Mouse (Mus musculus) macrophage (primary cell): Measurements from ENCODE around the gene Vmn1r223. TPM values are rescaled to one million over a fixed set of nuclear protein-coding genes. Genes with fewer than 3 reads are reported as not detected.
A peak's percentile ranks its signal among the peaks of the same experiment; 100 is the strongest.

Experiments
- H3K27ac ChIP-seq: fragments of 350-480 bp; formaldehyde crosslinking; 2 replicates; pipeline ENCODE4 v1.9.0; 2021
- H3K36me3 ChIP-seq: fragments of 350-480 bp; formaldehyde crosslinking; 2 replicates; pipeline ENCODE4 v1.9.0; 2021; ENCODE audit errors: inconsistent target
- H3K4me3 ChIP-seq: fragments of 350-480 bp; formaldehyde crosslinking; 2 replicates; pipeline ENCODE4 v1.9.0; 2021; ENCODE audit errors: inconsistent target
- H3K79me2 ChIP-seq: fragments of 350-480 bp; formaldehyde crosslinking; 2 replicates; pipeline ENCODE4 v1.9.0; 2021; ENCODE audit errors: inconsistent target
- WGBS: methylation state at CpG from one replicate; pipeline ENCODE4 v1.1.7; 2026; ENCODE audit warnings: inconsistent platforms; ENCODE audit not compliant: missing documents; 5-methylcytosine and 5-hydroxymethylcytosine counted together
- polyA plus RNA-seq: library from polyadenylated mRNA; stranded (reverse); fragments of 250-400 nt; gene quantifications from 3 replicates; pipeline ENCODE4 v1.2.4, GENCODE M21; 2018; ENCODE audit warnings: inconsistent platforms

Vmn1r223 gene
- polyA plus RNA-seq, 1 experiment from 2014 or later, result not detected

GRCm38 (mm10) chr13:23297737-23298136, 50.8 kb downstream of the Vmn1r223 start:
- no peak overlapping the region for H3K27ac ChIP-seq
- no peaks in the 10 kb centered on the region for H3K36me3 ChIP-seq
- no peaks in the 10 kb centered on the region for H3K79me2 ChIP-seq
- H3K4me3 ChIP-seq, result no peak overlapping the region
- 16% methylated on average over 5 of the region's 5 CpGs for WGBS

- Histone ChIP-seq H3K27ac (no peak overlapping the region), H3K36me3 (no peaks in the 10 kb centered on the region), H3K79me2 (no peaks in the 10 kb centered on the region), H3K4me3 (peak overlapping the region; percentile 20)
- WGBS, result 27% methylated on average over 21 of the region's 21 CpGs
These were observed 51.7 kb downstream of the Vmn1r223 start for GRCm38 (mm10) chr13:23298445-23299232.

GRCm38 (mm10) chr13:23299276-23299998, 52.5 kb downstream of the Vmn1r223 start:
- peak overlapping the region; percentile 20 for H3K4me3 ChIP-seq
- WGBS, result 8% methylated on average over 22 of the region's 22 CpGs

GRCm38 (mm10) chr13:23299999-23300341, 53.0 kb downstream of the Vmn1r223 start:
- 12% methylated on average over 13 of the region's 13 CpGs for WGBS

More at GRCm38 (mm10) chr13:23299276-23299998, 52.5 kb downstream of the Vmn1r223 start:
- Histone ChIP-seq H3K27ac (no peak overlapping the region), H3K79me2 (no peaks in the 10 kb centered on the region), H3K36me3 (no peaks in the 10 kb centered on the region)

More at GRCm38 (mm10) chr13:23299999-23300341, 53.0 kb downstream of the Vmn1r223 start:
- no peaks in the 10 kb centered on the region for H3K79me2 ChIP-seq
- no peaks in the 10 kb centered on the region for H3K36me3 ChIP-seq
- H3K27ac ChIP-seq, result no peak overlapping the region
- peak overlapping the region; percentile 20 for H3K4me3 ChIP-seq

Other genes starting within 250 kb of the Vmn1r223 start
- gene Vmn1r213, start 239.5 kb upstream of the Vmn1r223 start, polyA plus RNA-seq, result not detected in 3 replicates
- not detected in 3 replicates for gene Vmn1r214, start 216.7 kb upstream of the Vmn1r223 start, polyA plus RNA-seq
- not detected in 3 replicates for gene Vmn1r215, start 179.1 kb upstream of the Vmn1r223 start, polyA plus RNA-seq
- not detected in 3 replicates for gene Vmn1r217, start 128.9 kb upstream of the Vmn1r223 start, polyA plus RNA-seq
- gene Vmn1r218, start 114.0 kb upstream of the Vmn1r223 start, polyA plus RNA-seq, result not detected in 3 replicates
- not detected in 3 replicates for gene Vmn1r219, start 87.8 kb upstream of the Vmn1r223 start, polyA plus RNA-seq
- not detected in 3 replicates for gene Vmn1r220, start 59.2 kb upstream of the Vmn1r223 start, polyA plus RNA-seq
- not detected in 3 replicates for gene Vmn1r221, start 33.0 kb upstream of the Vmn1r223 start, polyA plus RNA-seq
- not detected in 3 replicates for gene Vmn1r222, start 11.2 kb upstream of the Vmn1r223 start, polyA plus RNA-seq
- 12.3 to 19.9 TPM (median 12.8 TPM) in 3 replicates for gene Zfp322a, start 122.1 kb downstream of the Vmn1r223 start, polyA plus RNA-seq
- gene Abt1, start 176.7 kb downstream of the Vmn1r223 start, polyA plus RNA-seq, result 3.5 to 4.4 TPM (median 3.7 TPM) in 3 replicates
- gene Btn1a1, start 218.8 kb downstream of the Vmn1r223 start, polyA plus RNA-seq, result not detected in 3 replicates
- not detected in 3 replicates for gene Btn2a2, start 241.7 kb downstream of the Vmn1r223 start, polyA plus RNA-seq